Mouse (Mus musculus) midbrain, postnatal 0 days (tissue): Measurements from ENCODE around the gene Foxo6. TPM values are rescaled to one million over a fixed set of nuclear protein-coding genes. Genes with fewer than 3 reads are reported as not detected.

Experiments used
- ATAC-seq: fragments of 200-750 bp; cut with Nextera tagmentation; 2 replicates; pipeline ENCODE4 v1.8.0; 2017; ENCODE audit warnings: moderate number of reproducible peaks, mild to moderate bottlenecking, moderate TSS enrichment, moderate library complexity; ENCODE audit not compliant: low FRiP score
- DNase-seq: peaks from one replicate; pipeline ENCODE4 v3.0.0-alpha.2; 2015; ENCODE audit warnings: low spot score
- H3K27ac ChIP-seq: fragments of 300-500 bp; sonication (generic); 2 replicates; pipeline ENCODE4 v1.5.1; 2014; ENCODE audit warnings: low read depth, mild to moderate bottlenecking, low read length, mixed read lengths
- H3K27me3 ChIP-seq: fragments of 300-500 bp; sonication (generic); 2 replicates; pipeline ENCODE4 v1.6.1; 2014; ENCODE audit warnings: low read length, control low read depth, mixed read lengths; ENCODE audit not compliant: insufficient read depth
- H3K36me3 ChIP-seq: fragments of 300-500 bp; sonication (generic); 2 replicates; pipeline ENCODE4 v1.6.1; 2014; ENCODE audit warnings: low read length, control low read depth, mixed read lengths; ENCODE audit not compliant: insufficient read depth
- H3K4me1 ChIP-seq: fragments of 300-500 bp; sonication (generic); 2 replicates; pipeline ENCODE4 v1.6.1; 2014; ENCODE audit warnings: mild to moderate bottlenecking, control low read depth, antibody characterized with exemption, low read length, mixed read lengths; ENCODE audit not compliant: insufficient read depth
- H3K4me2 ChIP-seq: fragments of 300-500 bp; sonication (generic); 2 replicates; pipeline ENCODE4 v1.6.1; 2014; ENCODE audit warnings: low read depth, mild to moderate bottlenecking, low read length, mixed read lengths; ENCODE audit not compliant: poor library complexity, severe bottlenecking
- H3K4me3 ChIP-seq: fragments of 300-500 bp; sonication (generic); 2 replicates; pipeline ENCODE4 v1.5.1; 2014; ENCODE audit warnings: low read depth, mild to moderate bottlenecking, low read length, moderate library complexity
- H3K9ac ChIP-seq: fragments of 300-500 bp; sonication (generic); replicated peaks from 2 replicates; pipeline ENCODE4 v1.6.1; 2014; ENCODE audit warnings: mild to moderate bottlenecking, low read length, moderate library complexity, mixed read lengths; ENCODE audit not compliant: poor library complexity, severe bottlenecking
- H3K9me3 ChIP-seq: fragments of 300-500 bp; sonication (generic); 2 replicates; pipeline ENCODE4 v1.6.1; 2016; ENCODE audit warnings: low read length, control low read depth
- CTCF ChIP-seq: IDR thresholded peaks from 2 replicates; pipeline ENCODE4 v1.5.1; 2016; ENCODE audit warnings: antibody characterized with exemption, mild to moderate bottlenecking
- WGBS: fragments of 180-500 bp; shearing (Covaris S2); extraction: QIAGEN DNeasy Blood & Tissue Kit; methylation state at CpG from one replicate; pipeline ENCODE4 v1.1.7; 2014; 5-methylcytosine and 5-hydroxymethylcytosine counted together
- polyA plus RNA-seq: library from polyadenylated mRNA; unstranded; fragments of >200 nt; fragmentation: Nextera tagmentation; extraction: Ambion mirVana; gene quantifications from 2 replicates; pipeline ENCODE4 v1.2.1, GENCODE M21; 2015
- total RNA-seq: library from RNA; depleted of rRNA; stranded (reverse); fragments of >200 nt; gene quantifications from 2 replicates; pipeline ENCODE4 v1.2.3, GENCODE M21; 2014; rRNA removed

Foxo6 gene
- total and polyA plus RNA-seq, 2 experiments from 2014 or later: 1.7 to 34.2 TPM

DNA sequence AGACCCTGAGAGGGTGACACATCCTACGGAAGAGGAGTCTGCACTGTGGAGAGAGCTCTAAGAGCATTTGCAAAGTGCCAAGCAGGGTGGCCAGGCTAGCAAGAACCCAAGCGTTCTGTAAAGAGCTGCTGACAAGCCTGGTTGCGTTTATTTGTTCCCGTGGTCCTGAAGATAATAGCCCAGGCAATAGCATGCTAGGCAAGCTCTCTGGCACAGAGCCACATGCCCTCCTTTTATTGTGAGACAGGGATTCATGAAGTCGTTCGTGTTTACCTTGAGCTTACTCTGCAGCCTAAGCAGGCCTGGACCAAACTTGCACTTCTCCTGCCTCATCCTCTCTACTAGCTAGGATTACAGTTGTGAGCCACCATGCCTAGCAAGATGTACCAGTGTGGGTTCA is 65.4 kb downstream of the Foxo6 start:
- no peaks in the 10 kb centered on the region for H3K36me3 ChIP-seq
- H3K4me3 ChIP-seq: no peak overlapping the region
- H3K27me3 ChIP-seq: no peaks in the 10 kb centered on the region
- no peak for TF ChIP-seq CTCF
- no peak overlapping the region for H3K4me2 ChIP-seq
- H3K4me1 ChIP-seq: no peaks in the 10 kb centered on the region
- 50% methylated on average over 6 of the region's 6 CpGs for WGBS
- no peaks in the 10 kb centered on the region for H3K9me3 ChIP-seq
- peak; percentile 62 for DNase-seq
- no peak overlapping the region for H3K9ac ChIP-seq
- no peak for ATAC-seq
- H3K27ac ChIP-seq: no peak overlapping the region

DNA sequence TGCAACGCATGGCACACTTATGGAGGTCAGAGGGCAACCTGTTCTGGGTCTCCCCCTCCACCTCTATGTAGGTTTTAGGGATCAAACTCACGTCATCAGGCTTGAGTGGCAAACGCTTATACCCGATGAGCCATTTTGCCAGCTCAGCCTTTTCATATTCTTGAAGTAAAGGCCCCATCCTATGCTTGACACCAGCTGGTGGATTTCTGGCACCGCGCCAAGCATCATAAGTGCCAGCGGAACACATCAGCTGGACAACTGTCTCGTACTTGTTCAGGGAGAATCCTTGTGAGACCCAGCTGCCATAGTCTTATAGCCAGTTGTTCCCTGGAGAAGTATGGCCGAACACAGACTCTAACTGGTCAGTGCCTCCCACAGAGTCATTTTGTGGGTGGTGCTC is 68.3 kb downstream of the Foxo6 start:
- H3K9me3 ChIP-seq: no peaks in the 10 kb centered on the region
- H3K36me3 ChIP-seq: no peaks in the 10 kb centered on the region
- H3K4me1 ChIP-seq: no peaks in the 10 kb centered on the region
- ATAC-seq (no peak), DNase-seq (peak; percentile 66)
- no peak overlapping the region for H3K27ac ChIP-seq
- 67% methylated on average over 9 of the region's 9 CpGs for WGBS
- no peak overlapping the region for H3K9ac ChIP-seq
- no peak for TF ChIP-seq CTCF
- H3K27me3 ChIP-seq: no peaks in the 10 kb centered on the region
- H3K4me3 ChIP-seq: no peak overlapping the region
- no peak overlapping the region for H3K4me2 ChIP-seq

Other genes with a start within 250 kb of the Foxo6 start
- gene AL607142.1, start 222.4 kb downstream of the Foxo6 start, total RNA-seq: not detected in 2 replicates
- gene AL607142.1, start 222.4 kb downstream of the Foxo6 start, polyA plus RNA-seq: not detected in 2 replicates
- 0.38 TPM in 1 of 2 replicates, not detected in the other for gene Edn2, start 126.1 kb downstream of the Foxo6 start, total RNA-seq
- 0.10 and 0.29 TPM in 2 replicates for gene Edn2, start 126.1 kb downstream of the Foxo6 start, polyA plus RNA-seq
- gene Scmh1, start 117.9 kb upstream of the Foxo6 start, total RNA-seq: 53.6 and 57.3 TPM in 2 replicates
- gene Scmh1, start 117.9 kb upstream of the Foxo6 start, polyA plus RNA-seq: 66.8 TPM in 2 replicates
- 1.0 TPM in 1 of 2 replicates, not detected in the other for gene Slfnl1, start 244.9 kb upstream of the Foxo6 start, total RNA-seq
- not detected in 2 replicates for gene Slfnl1, start 244.9 kb upstream of the Foxo6 start, polyA plus RNA-seq